Mouse (Mus musculus): ENCODE data around the gene Tmc4.

Gene Tmc4

DNA sequence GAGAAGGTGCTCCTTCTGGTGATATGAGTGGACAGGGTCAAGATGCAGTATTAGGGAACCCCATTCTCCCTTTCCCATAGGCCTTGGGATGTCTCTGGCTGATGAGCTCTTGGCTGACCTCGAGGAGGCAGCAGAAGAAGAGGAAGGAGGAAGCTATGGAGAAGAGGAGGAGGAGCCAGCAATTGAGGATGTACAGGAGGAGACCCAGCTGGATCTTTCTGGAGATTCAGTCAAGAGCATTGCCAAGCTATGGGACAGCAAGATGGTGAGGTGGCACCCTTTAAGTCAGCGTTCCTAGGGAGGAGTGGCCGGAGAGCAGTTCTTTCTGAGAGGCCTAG lies 46.9 kb downstream of the Tmc4 start:
- no peak for DNase-seq (ENCODE audit: low spot score)

- DNase-seq (ENCODE audit: low spot score), result peak; percentile 96
Observed at GRCm38 (mm10) chr7:3629543-3630477, 47.5 kb downstream of the Tmc4 start, which contains the start of the genes Tfpt and Prpf31. Tfpt (minus strand) TSS chr7:3629929. Prpf31 (plus strand) TSS chr7:3629985.

GRCm38 (mm10) chr7:3629030-3629429 lies 48.3 kb downstream of the Tmc4 start:
- DNase-seq (ENCODE audit: low spot score), result no peak

GRCm38 (mm10) chr7:3617242-3617995 lies 59.9 kb downstream of the Tmc4 start, which contains the start of gene Ndufa3:
Ndufa3 (plus strand) TSS chr7:3617373.
- DNase-seq (ENCODE audit: low spot score), result peak; percentile 93

DNA sequence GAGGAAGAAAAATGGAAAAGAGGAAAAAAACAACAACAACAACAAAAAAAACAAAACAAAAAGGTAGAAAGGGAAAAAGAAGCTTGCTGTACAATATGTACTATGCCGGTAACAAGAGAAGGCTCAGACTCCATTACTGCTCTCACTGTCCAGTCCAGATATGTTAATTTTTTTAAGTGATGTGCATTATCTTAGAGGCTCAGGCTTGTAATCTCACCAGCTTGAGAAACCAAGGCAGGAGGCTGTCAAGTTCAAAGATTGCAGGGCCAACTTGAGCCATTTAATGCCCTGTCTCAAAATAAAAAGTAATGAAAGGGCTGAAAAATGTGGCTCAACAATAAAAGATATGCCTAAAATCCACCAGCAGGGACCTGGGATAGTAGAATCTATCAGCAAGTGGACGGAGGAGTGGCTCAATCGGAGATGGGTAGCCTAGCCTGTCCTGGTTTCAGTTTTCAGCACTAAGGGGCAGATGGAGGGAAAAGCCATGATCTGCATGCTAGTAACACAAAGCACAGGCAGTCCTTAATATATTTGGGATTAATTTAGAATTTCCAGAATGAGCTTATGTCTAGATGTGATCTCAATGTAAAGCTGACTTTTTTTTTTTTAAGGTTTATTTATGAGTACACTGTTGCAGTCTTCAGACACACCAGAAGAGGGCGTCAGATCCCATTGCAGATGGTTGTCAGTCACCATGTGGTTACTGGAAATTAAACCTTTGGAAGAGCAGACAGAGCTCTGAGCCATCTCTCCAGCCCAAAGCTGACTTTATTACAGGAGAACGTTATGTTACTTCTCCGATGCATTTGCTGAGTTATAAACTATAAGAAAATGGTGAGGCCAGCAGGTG lies 60.7 kb downstream of the Tmc4 start:
- no peak for DNase-seq (ENCODE audit: low spot score)

DNA sequence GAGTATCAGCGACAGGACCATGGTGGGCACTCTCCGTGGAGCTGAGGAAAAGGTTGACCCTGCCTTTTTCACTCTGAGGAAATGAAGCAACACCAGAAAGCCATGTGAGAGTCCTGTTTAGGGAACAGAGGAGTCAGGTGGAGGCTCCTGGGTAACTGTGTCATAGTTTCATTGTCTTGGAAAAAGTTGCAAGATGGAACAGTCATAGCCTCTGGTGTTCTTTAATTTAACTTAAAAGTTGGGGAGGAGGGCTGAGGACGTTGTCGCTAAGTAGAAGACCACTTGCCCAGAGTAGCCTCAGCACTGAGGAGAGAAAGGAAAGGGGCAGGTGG lies 61.3 kb downstream of the Tmc4 start, which contains the start of gene Oscar:
Gene Oscar (minus strand): TSS at position 101 of the 332 bp plus-strand sequence.
- DNase-seq (ENCODE audit: low spot score), result no peak
